Mouse (Mus musculus) testis, postnatal 14 days (tissue): Measurements from ENCODE around the gene Zp3.

ENCODE experiments used
- DNase-seq: peaks from one replicate; pipeline ENCODE4 v3.0.0; 2021; ENCODE audit warnings: low spot score

Gene Zp3

GRCm38 (mm10) chr5:135962125-135962491, 17.8 kb upstream of the Zp3 start:
- no peak for DNase-seq

GRCm38 (mm10) chr5:135962492-135963279, 17.2 kb upstream of the Zp3 start:
- DNase-seq = peak; percentile 98

DNA sequence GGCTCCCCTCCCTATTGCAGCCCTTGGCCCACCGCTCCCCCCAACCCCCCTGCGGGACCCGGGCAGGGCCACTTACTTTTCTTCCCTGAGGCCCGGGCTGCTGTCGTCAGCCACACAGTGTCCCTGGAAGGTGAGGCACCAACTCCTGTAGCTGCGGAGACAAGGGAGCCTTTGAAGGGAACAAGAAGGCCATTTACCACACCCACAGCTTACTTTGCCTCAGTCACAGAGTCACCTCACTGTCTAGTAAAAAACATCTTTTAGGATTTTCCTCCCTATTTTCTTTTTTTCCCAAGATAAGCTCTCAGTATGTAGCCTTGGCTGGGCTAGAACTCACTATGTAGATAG, 16.6 kb upstream of the Zp3 start:
- DNase-seq = no peak

- DNase-seq = peak; percentile 55
Measured at GRCm38 (mm10) chr5:135965501-135965930, 14.4 kb upstream of the Zp3 start.

- DNase-seq = no peak
Measured at GRCm38 (mm10) chr5:135966866-135967265, 13.0 kb upstream of the Zp3 start.

DNA sequence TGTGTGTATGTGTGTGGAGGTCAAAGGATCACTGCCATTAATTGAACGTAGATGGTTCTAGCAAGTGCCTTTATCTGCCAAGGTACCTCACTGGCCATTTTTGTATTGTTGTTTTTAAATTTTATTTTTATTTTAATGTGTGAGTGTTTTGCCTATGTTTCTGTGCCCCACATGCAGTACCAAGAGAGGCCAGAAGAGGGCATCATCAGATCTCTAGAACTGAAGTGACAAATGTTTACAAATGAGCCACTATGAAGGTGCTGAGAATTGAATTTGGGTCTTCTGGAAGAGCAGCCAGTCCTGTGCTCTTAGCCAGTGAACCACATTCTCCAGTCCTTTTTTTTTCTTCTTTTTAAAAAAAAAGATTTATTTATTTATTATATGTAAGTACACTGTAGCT, 11.1 kb upstream of the Zp3 start:
- DNase-seq = no peak

GRCm38 (mm10) chr5:135970247-135970646, 9.7 kb upstream of the Zp3 start:
- no peak for DNase-seq

DNA sequence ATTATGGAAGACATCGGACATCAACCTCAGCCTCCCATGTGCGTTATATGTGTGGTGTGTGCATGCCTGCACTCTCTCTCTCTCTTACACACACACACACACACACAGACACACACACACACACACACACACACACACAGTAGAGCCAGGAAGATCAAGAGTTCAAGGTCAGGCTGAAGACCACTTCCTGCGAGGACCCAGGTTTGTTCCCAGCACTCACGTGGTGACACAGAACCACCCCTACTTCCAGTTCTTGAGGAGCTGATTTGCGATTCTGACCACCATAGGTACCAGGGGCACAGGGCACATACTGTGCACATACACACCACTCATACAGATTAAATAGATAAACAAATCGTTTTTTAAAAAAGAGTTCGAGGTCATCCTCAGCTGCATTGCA, 8.0 kb upstream of the Zp3 start:
- DNase-seq = no peak

GRCm38 (mm10) chr5:135974365-135974764, 5.5 kb upstream of the Zp3 start, which contains the start of gene Ssc4d:
Ssc4d (minus strand) TSS chr5:135974531.
- DNase-seq = no peak

GRCm38 (mm10) chr5:135975893-135976668, 3.8 kb upstream of the Zp3 start:
- DNase-seq = no peak

DNA sequence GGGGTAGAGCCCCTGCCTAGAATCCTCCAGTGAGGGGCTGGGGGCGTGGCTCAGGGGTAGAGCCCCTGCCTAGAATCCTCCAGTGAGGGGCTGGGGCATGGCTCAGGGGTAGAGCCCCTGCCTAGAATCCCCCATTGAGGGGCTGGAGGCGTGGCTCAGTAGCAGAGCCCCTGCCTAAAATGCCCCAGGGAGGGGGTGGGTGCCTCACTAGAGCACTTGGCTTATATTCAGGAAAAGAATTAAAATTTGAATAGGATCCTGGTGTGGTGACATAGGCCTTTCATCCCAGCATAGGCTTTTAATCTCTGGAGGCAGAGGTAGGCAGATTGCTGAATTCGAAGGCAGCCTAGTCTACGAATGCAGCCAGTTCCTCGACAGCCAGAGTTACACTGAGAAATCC, 518 bp upstream of the Zp3 start:
- no peak for DNase-seq

DNA sequence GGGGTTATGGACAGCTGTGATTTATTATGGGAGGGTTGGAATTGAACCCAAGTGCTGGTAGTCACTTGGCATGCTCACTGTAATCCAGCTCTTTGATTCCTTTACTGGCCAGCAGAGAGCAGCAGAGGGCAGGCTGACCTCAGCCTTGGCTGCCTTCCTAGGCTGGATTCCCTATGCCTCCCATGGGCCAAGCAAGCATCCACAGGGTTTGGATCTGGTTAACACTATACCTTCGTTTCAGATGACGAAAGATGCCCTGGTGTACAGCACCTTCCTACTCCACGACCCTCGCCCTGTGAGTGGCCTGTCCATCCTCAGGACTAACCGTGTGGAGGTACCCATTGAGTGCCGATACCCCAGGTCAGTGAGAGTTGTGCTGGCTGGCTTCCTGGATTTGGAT, 2.5 kb downstream of the Zp3 start:
- DNase-seq = no peak

GRCm38 (mm10) chr5:135984546-135985044, 4.7 kb downstream of the Zp3 start:
- DNase-seq = no peak

- DNase-seq = no peak
Measured at GRCm38 (mm10) chr5:135987248-135987647, 7.3 kb downstream of the Zp3 start.

DNA sequence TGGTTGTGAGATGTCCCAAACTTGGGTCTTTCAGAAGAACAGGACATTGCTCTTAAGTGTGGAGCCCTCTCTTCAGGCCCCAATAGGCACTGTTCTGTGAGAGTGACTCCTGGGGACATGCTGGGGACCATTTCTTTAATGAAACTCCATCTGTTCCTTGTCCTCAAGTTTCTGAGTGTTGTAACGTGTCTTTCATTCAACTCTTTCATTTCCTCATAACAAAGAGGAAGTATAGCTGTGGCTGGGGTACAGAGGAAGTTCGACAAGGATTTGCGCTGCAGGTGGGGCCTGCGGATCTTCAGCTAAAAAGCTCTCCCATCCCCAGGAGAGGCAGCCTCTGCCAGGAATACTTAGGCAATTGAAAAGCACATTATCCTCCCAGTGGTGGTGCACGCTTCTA, 10.7 kb downstream of the Zp3 start:
- DNase-seq = no peak

- no peak for DNase-seq
Measured at GRCm38 (mm10) chr5:135993381-135993965, 13.6 kb downstream of the Zp3 start.

DNA sequence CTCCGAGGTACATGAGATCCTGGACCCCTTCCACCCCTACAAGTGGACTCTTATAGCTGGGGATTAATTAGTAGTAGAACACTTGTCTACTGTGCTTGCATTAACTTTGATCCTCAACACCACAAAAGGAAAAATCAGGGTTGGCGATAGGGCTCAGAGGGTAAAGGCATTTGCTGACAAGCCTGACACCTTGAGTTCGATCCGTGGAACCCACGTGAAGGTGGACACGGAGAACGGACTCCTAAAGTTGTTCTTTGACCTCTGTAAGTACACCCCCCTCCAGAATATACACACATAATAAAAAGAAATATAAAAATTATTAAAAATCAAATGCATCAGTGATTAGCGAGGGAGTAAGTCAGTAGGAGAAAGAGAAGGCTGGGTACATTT, 14.4 kb downstream of the Zp3 start:
- DNase-seq = no peak

DNA sequence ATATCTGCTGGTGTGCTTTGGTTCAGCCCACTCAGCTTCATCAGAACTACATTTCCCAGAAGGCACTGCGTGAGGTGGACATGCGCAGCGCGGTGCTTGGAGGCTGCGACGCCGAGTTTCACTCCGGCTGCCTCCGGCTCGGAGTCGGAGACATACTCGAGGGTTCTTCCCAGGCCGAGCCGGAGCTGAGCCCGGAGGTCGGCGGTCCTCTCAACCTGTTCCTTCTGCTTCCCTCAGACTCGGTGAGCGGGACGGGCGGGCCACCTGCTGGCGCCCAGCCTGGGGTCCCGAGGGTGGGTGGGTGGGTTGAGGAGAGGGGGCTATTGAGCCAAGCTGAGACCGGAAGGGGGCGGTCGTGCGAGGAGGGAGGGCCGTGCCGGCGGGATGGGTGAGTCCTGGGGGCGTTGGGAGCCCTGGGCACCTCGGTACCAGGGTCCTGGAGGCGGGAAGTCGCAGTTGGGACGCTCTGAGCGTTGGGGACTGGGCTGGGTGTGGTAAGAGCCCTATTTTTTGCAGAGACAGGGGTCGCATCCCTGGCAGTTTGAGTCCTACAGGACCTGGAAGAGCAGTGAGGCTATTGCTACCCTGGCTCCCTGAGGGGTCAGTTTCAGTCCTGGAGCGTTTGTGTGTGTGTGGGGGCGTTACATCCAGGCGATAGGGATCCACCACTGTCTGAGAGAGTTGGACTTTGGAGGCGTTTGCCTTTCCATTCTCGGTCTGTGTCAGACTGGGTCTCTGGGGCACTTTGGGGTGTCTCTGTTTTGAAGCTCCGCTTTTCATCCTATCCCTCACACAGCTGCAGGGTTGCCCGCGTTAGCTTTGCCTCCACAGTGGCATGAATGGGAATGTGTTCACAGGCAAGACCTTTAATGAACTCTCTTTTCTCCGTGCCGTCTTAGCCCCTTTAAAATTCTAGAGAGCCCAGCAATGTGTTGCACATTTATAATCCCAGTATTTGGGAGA, 15.1 kb downstream of the Zp3 start, which contains the start of gene Dtx2:
Gene Dtx2, plus strand, starts transcription at position 76 of the 963 bp plus-strand sequence.
- peak; percentile 91 for DNase-seq

GRCm38 (mm10) chr5:135996162-135996561, 16.3 kb downstream of the Zp3 start:
- DNase-seq = no peak

GRCm38 (mm10) chr5:136001222-136001621, 21.3 kb downstream of the Zp3 start:
- DNase-seq = no peak

DNA sequence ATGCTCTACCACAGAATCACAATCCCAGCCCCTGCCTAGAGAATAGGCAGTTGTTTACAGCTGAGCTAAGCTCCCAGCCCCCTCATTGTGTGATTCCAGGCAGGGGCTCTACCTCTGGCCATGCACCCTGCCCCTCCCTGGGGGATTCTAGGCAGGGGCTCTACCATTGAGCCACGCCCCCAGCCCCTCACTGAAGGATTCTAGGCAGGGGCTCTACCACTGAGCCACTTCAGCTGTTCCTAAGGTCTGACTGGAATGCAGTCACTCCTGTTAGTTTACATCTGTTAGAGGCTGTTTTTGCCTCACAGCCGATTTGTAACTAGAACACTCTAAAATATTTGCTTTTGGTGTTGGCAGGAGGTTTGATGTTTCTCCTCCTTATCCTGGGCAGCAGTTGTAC, 22.4 kb downstream of the Zp3 start:
- DNase-seq = no peak

- DNase-seq = no peak
Measured at GRCm38 (mm10) chr5:136002751-136003151, 22.9 kb downstream of the Zp3 start.
